Mouse (Mus musculus) lung, embryonic 14.5 days (tissue): ENCODE measurements around the gene Tubb5. TPM values are rescaled to one million over a fixed set of nuclear protein-coding genes. Genes with fewer than 3 reads are reported as not detected.

Experiments
- ATAC-seq: fragments of 200-750 bp; cut with Nextera tagmentation; 2 replicates; pipeline ENCODE4 v1.8.0; 2017; ENCODE audit warnings: mild to moderate bottlenecking, moderate TSS enrichment, moderate library complexity; ENCODE audit not compliant: insufficient read depth
- DNase-seq: peaks from one replicate; pipeline ENCODE4 v3.0.0-alpha.2; 2015
- H3K27ac ChIP-seq: fragments of 300-500 bp; sonication (generic); 2 replicates; pipeline ENCODE4 v1.5.1; 2014; ENCODE audit warnings: low read depth, mild to moderate bottlenecking, moderate library complexity
- H3K27me3 ChIP-seq: fragments of 300-500 bp; sonication (generic); 2 replicates; pipeline ENCODE4 v1.6.1; 2014; ENCODE audit warnings: low read length, control low read depth; ENCODE audit not compliant: insufficient read depth
- H3K36me3 ChIP-seq: fragments of 300-500 bp; sonication (generic); 2 replicates; pipeline ENCODE4 v1.6.1; 2014; ENCODE audit warnings: control low read depth; ENCODE audit not compliant: insufficient read depth
- H3K4me1 ChIP-seq: fragments of 300-500 bp; sonication (generic); 2 replicates; pipeline ENCODE4 v1.6.1; 2014; ENCODE audit warnings: antibody characterized with exemption, control low read depth; ENCODE audit not compliant: insufficient read depth
- H3K4me2 ChIP-seq: fragments of 300-500 bp; sonication (generic); 2 replicates; pipeline ENCODE4 v1.6.1; 2014; ENCODE audit warnings: mild to moderate bottlenecking
- H3K4me3 ChIP-seq: fragments of 300-500 bp; sonication (generic); 2 replicates; pipeline ENCODE4 v1.5.1; 2014; ENCODE audit warnings: low read depth, low read length
- H3K9ac ChIP-seq: fragments of 300-500 bp; sonication (generic); 2 replicates; pipeline ENCODE4 v1.6.1; 2014
- H3K9me3 ChIP-seq: fragments of 300-500 bp; sonication (generic); 2 replicates; pipeline ENCODE4 v1.6.1; 2016; ENCODE audit warnings: low read depth, low read length, control low read depth
- CTCF ChIP-seq: IDR thresholded peaks from 2 replicates; pipeline ENCODE4 v1.5.1; 2016; ENCODE audit warnings: antibody characterized with exemption, low read depth
- WGBS: fragments of 180-500 bp; shearing (Covaris S2); extraction: QIAGEN DNeasy Blood & Tissue Kit; methylation state at CpG from one replicate; pipeline ENCODE4 v1.1.7; 2014; 5-methylcytosine and 5-hydroxymethylcytosine counted together
- polyA plus RNA-seq: library from polyadenylated mRNA; unstranded; fragments of >200 nt; fragmentation: Nextera tagmentation; extraction: Ambion mirVana; gene quantifications from 2 replicates; pipeline ENCODE4 v1.2.1, GENCODE M21; 2014

Gene Tubb5
- polyA plus RNA-seq, 1 experiment from 2014 or later, result 1,206 TPM

GRCm38 (mm10) chr17:35859835-35860234 is 21.7 kb upstream of the Tubb5 start:
- Histone ChIP-seq H3K27me3 (no peaks in the 10 kb centered on the region), H3K27ac (no peak overlapping the region), H3K4me3 (no peak overlapping the region), H3K9me3 (no peaks in the 10 kb centered on the region), H3K4me2 (no peak overlapping the region), H3K4me1 (0 out of 2 replicates have a peak, but pooled peaks cover 4% of the 10 kb centered on the region), H3K9ac (no peak overlapping the region), H3K36me3 (peaks cover 40% of the 10 kb centered on the region)
- no peak for TF ChIP-seq CTCF
- no peak for DNase-seq
- ATAC-seq, result no peak
- WGBS, result 53% methylated on average over 2 of the region's 2 CpGs

DNA sequence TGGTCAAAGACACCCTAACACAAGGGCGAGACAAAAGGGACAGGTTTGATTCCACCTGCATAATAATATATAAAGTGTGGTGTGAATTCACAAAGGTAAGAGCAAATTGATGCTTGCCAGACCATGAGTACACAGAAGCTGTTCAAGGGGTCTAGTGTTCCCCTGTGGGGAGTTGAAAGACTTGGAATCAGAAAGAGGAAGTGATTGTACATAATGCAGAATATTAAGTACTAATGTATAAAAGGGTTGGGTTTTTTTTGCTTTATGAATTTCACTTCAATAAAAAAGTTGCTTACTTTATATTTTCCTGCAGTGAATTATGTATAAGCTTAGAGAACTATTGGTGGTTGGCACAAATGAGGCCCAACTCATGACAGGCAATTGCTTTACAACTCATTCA is 21.3 kb upstream of the Tubb5 start:
- Histone ChIP-seq H3K4me2 (no peak overlapping the region), H3K9me3 (no peaks in the 10 kb centered on the region), H3K27ac (no peak overlapping the region), H3K36me3 (peaks cover 44% of the 10 kb centered on the region), H3K4me1 (0 out of 2 replicates have a peak, but pooled peaks cover 4% of the 10 kb centered on the region), H3K4me3 (no peak overlapping the region), H3K9ac (no peak overlapping the region), H3K27me3 (no peaks in the 10 kb centered on the region)
- ATAC-seq (no peak), DNase-seq (no peak)
- no peak for TF ChIP-seq CTCF
- WGBS, result 88% methylated on average over 1 of the region's 1 CpGs

- no peak overlapping the region for H3K27ac ChIP-seq
- H3K4me3 ChIP-seq, result no peak overlapping the region
- no peaks in the 10 kb centered on the region for H3K9me3 ChIP-seq
- H3K4me2 ChIP-seq, result no peak overlapping the region
- no peak for DNase-seq
- no peak overlapping the region for H3K9ac ChIP-seq
- no peaks in the 10 kb centered on the region for H3K4me1 ChIP-seq
- WGBS, result 84% methylated on average over 3 of the region's 3 CpGs
- TF ChIP-seq CTCF, result no peak
- H3K27me3 ChIP-seq, result no peaks in the 10 kb centered on the region
- H3K36me3 ChIP-seq, result peaks cover 91% of the 10 kb centered on the region
- ATAC-seq, result no peak
These were observed 12.9 kb upstream of the Tubb5 start for GRCm38 (mm10) chr17:35850974-35851373.

DNA sequence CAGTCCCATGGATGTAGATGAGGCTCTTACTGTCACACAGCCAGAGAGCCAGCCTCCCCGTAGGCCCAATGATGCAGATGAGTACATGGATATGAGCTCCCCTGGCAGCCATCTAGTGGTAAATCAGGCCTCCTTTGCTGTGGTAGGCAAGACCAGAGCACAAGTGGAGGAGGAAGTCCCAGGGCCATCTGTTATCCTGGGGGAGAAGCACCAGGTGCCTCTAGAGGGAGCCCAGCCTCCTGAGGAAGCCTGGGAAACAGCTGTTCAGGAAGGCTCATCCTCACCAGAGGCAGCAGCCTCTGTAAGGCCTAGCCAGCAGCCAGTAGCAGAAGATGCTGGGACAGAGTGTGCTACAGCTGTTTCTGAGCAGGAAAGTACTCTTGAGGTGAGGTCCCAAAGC is 10.0 kb upstream of the Tubb5 start:
- H3K4me2 ChIP-seq, result no peak overlapping the region
- WGBS, result 58% methylated on average over 1 of the region's 1 CpGs
- TF ChIP-seq CTCF, result peak; percentile 23; the same call in 1 of the 2 replicates
- H3K4me1 ChIP-seq, result peaks cover under 1% of the 10 kb centered on the region; the same call in 1 of the 2 replicates
- ATAC-seq (peak; percentile 41; the same call in 1 of the 2 replicates), DNase-seq (no peak)
- no peaks in the 10 kb centered on the region for H3K27me3 ChIP-seq
- H3K9me3 ChIP-seq, result no peaks in the 10 kb centered on the region
- peaks cover 89% of the 10 kb centered on the region for H3K36me3 ChIP-seq
- H3K9ac ChIP-seq, result no peak overlapping the region
- H3K4me3 ChIP-seq, result no peak overlapping the region
- no peak overlapping the region for H3K27ac ChIP-seq

GRCm38 (mm10) chr17:35843514-35843913 is 5.4 kb upstream of the Tubb5 start:
- H3K36me3 ChIP-seq, result peaks cover 43% of the 10 kb centered on the region
- H3K9me3 ChIP-seq, result no peaks in the 10 kb centered on the region
- 94% methylated on average over 3 of the region's 3 CpGs for WGBS
- ATAC-seq (no peak), DNase-seq (peak; percentile 13)
- no peak overlapping the region for H3K27ac ChIP-seq
- no peak overlapping the region for H3K9ac ChIP-seq
- no peak; the same call in 1 of the 2 replicates for TF ChIP-seq CTCF
- no peak overlapping the region for H3K4me3 ChIP-seq
- H3K4me2 ChIP-seq, result no peak overlapping the region
- peaks cover 4% of the 10 kb centered on the region; the same call in 1 of the 2 replicates for H3K4me1 ChIP-seq
- no peaks in the 10 kb centered on the region for H3K27me3 ChIP-seq

DNA sequence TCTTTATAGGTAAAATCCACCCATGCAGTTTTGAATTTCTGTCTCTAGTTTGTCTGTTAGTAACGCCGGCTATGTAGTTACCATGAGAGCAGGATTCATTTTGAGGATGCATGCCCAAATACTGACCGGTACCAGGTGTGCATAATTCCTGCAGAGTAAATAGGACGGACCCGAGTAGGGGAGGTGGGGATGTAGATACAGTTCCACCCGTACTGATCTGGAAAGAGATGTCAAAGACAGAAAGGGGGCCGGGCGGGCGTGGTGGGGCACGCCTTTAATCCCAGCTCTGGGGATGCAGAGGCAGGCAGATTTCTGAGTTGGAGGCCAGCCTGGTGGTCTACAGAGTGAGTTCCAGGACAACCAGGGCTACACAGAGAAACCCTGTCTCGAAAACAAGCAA is 3.9 kb upstream of the Tubb5 start:
- H3K9me3 ChIP-seq, result no peaks in the 10 kb centered on the region
- H3K36me3 ChIP-seq, result peaks cover 29% of the 10 kb centered on the region
- no peaks in the 10 kb centered on the region for H3K27me3 ChIP-seq
- ATAC-seq (no peak), DNase-seq (no peak)
- TF ChIP-seq CTCF, result no peak
- peak overlapping the region; percentile 68 for H3K4me3 ChIP-seq
- peaks cover 4% of the 10 kb centered on the region; the same call in 1 of the 2 replicates for H3K4me1 ChIP-seq
- WGBS, result 11% methylated on average over 11 of the region's 11 CpGs
- peak overlapping the region; percentile 87 for H3K4me2 ChIP-seq
- H3K27ac ChIP-seq, result peak overlapping the region; percentile 89
- H3K9ac ChIP-seq, result peak overlapping the region; percentile 74

DNA sequence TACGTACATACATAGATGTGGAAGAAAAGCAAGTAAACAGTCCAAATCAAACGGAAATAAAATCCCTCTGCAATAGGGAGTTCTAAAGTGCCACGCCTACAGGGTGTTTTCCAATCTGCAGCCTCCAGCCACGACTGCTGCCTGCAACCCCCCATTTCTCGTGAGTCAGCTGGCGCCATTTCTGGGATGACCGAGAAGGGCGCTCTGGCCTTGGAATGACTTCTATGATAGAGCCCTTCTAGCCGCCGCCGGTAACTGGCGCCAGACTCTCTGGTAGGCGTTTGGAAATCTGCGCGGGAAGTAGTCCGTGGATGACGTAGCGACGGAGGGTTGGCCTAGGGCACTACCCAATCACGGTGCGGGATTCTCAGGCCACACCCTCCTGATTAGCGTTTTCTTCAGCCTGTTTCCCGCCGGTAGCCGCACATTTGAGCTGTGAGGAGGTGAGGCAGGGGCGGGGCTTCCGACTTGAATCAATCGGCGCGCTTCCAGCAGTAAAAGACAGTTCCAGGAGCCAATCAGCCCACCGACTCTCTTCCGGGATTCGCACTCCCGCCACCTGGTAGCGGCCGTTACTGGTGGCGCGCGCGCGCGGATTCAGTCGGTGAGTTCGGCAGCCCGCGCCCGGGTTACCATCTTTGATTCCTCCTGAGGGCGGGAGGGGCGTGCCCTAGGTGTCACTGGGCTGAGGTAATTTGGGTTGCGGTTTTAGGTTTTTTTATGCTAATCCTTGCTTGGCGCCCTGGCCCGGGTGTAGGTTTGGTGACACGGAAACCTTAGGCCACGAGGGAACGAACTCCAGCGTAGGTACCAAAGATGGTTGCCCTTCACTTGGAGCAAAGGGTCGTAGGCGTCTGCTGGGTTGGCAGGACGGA is 3.2 kb upstream of the Tubb5 start, which contains the start of gene Mdc1:
Mdc1 (plus strand) TSS at position 440 of the 875 bp plus-strand sequence.
- TF ChIP-seq CTCF, result peak; percentile 46
- peak; percentile 90 for ATAC-seq
- under 1% methylated on average over 59 of the region's 59 CpGs for WGBS
- Histone ChIP-seq H3K4me1 (peaks cover 4% of the 10 kb centered on the region; the same call in 1 of the 2 replicates), H3K4me2 (peak within 1 kb of the TSS; percentile 87), H3K9me3 (no peaks in the 10 kb centered on the region), H3K27ac (peak within 1 kb of the TSS; percentile 89), H3K36me3 (peaks cover 30% of the 10 kb centered on the region), H3K9ac (peak within 1 kb of the TSS; percentile 74), H3K4me3 (peak within 1 kb of the TSS; percentile 68), H3K27me3 (no peaks in the 10 kb centered on the region)
- DNase-seq, result peak; percentile 100
